Mouse (Mus musculus): ENCODE results near the gene Grip1. TPM values are rescaled to one million over a fixed set of nuclear protein-coding genes. Genes with fewer than 3 reads are reported as not detected.
A peak's percentile ranks its signal among the peaks of the same experiment; 100 is the strongest.

Gene Grip1
- polyA plus RNA-seq, 1 experiment from 2014 or later: 16.2 TPM

GRCm38 (mm10) chr10:119742722-119743121, 289.1 kb downstream of the Grip1 start:
- no peak overlapping the region for H3K4me3 ChIP-seq (ENCODE audit: low read depth, low read length)
- ATAC-seq (ENCODE audit: insufficient read depth, low FRiP score, low TSS enrichment) (no peak), DNase-seq (ENCODE audit: low spot score) (no peak)
- 88% methylated on average over 8 of the region's 8 CpGs for WGBS
- no peak overlapping the region for H3K9ac ChIP-seq (ENCODE audit: low read length)
- H3K36me3 ChIP-seq (ENCODE audit: control insufficient read depth, insufficient read depth, low read length): no peaks in the 10 kb centered on the region
- H3K27ac ChIP-seq (ENCODE audit: low read depth, low read length): no peak overlapping the region
- H3K9me3 ChIP-seq (ENCODE audit: control insufficient read depth, low read length): no peaks in the 10 kb centered on the region
- H3K27me3 ChIP-seq (ENCODE audit: control insufficient read depth, insufficient read depth, low read length): no peaks in the 10 kb centered on the region
- peaks cover 4% of the 10 kb centered on the region for H3K4me1 ChIP-seq (ENCODE audit: control insufficient read depth, insufficient read depth, low read length)
- H3K4me2 ChIP-seq (ENCODE audit: low read depth): no peak overlapping the region

GRCm38 (mm10) chr10:119752361-119752798, 298.8 kb downstream of the Grip1 start:
- H3K4me1 ChIP-seq (ENCODE audit: control insufficient read depth, insufficient read depth, low read length): peaks cover 4% of the 10 kb centered on the region; the same call in 1 of the 2 replicates
- H3K36me3 ChIP-seq (ENCODE audit: control insufficient read depth, insufficient read depth, low read length): no peaks in the 10 kb centered on the region
- 85% methylated on average over 6 of the region's 6 CpGs for WGBS

GRCm38 (mm10) chr10:119756271-119756670, 302.6 kb downstream of the Grip1 start:
- Histone ChIP-seq H3K27me3 (ENCODE audit: control insufficient read depth, insufficient read depth, low read length) (no peaks in the 10 kb centered on the region), H3K36me3 (ENCODE audit: control insufficient read depth, insufficient read depth, low read length) (no peaks in the 10 kb centered on the region), H3K4me3 (ENCODE audit: low read depth, low read length) (no peak overlapping the region), H3K9me3 (ENCODE audit: control insufficient read depth, low read length) (no peaks in the 10 kb centered on the region), H3K9ac (ENCODE audit: low read length) (no peak overlapping the region), H3K4me1 (ENCODE audit: control insufficient read depth, insufficient read depth, low read length) (peaks cover 4% of the 10 kb centered on the region; the same call in 1 of the 2 replicates), H3K27ac (ENCODE audit: low read depth, low read length) (no peak overlapping the region), H3K4me2 (ENCODE audit: low read depth) (no peak overlapping the region)
- DNase-seq (ENCODE audit: low spot score) (no peak), ATAC-seq (ENCODE audit: insufficient read depth, low FRiP score, low TSS enrichment) (no peak)
- 90% methylated on average over 7 of the region's 7 CpGs for WGBS

More at GRCm38 (mm10) chr10:119752361-119752798, 298.8 kb downstream of the Grip1 start:
- Histone ChIP-seq H3K27me3 (ENCODE audit: control insufficient read depth, insufficient read depth, low read length) (no peaks in the 10 kb centered on the region), H3K4me2 (ENCODE audit: low read depth) (no peak overlapping the region), H3K9ac (ENCODE audit: low read length) (no peak overlapping the region), H3K9me3 (ENCODE audit: control insufficient read depth, low read length) (no peaks in the 10 kb centered on the region), H3K4me3 (ENCODE audit: low read depth, low read length) (no peak overlapping the region), H3K27ac (ENCODE audit: low read depth, low read length) (no peak overlapping the region)
- DNase-seq (ENCODE audit: low spot score): no peak
- no peak for ATAC-seq (ENCODE audit: insufficient read depth, low FRiP score, low TSS enrichment)

GRCm38 (mm10) chr10:119757219-119757618, 303.6 kb downstream of the Grip1 start:
- Histone ChIP-seq H3K4me1 (ENCODE audit: control insufficient read depth, insufficient read depth, low read length) (peaks cover 6% of the 10 kb centered on the region; the same call in 1 of the 2 replicates), H3K4me3 (ENCODE audit: low read depth, low read length) (no peak overlapping the region), H3K36me3 (ENCODE audit: control insufficient read depth, insufficient read depth, low read length) (no peaks in the 10 kb centered on the region), H3K4me2 (ENCODE audit: low read depth) (no peak overlapping the region), H3K9me3 (ENCODE audit: control insufficient read depth, low read length) (no peaks in the 10 kb centered on the region), H3K9ac (ENCODE audit: low read length) (no peak overlapping the region), H3K27me3 (ENCODE audit: control insufficient read depth, insufficient read depth, low read length) (no peaks in the 10 kb centered on the region), H3K27ac (ENCODE audit: low read depth, low read length) (no peak overlapping the region)
- DNase-seq (ENCODE audit: low spot score) (no peak), ATAC-seq (ENCODE audit: insufficient read depth, low FRiP score, low TSS enrichment) (no peak)
- WGBS: 78% methylated on average over 6 of the region's 6 CpGs

- no peaks in the 10 kb centered on the region for H3K9me3 ChIP-seq (ENCODE audit: control insufficient read depth, low read length)
- H3K9ac ChIP-seq (ENCODE audit: low read length): no peak overlapping the region
- 62% methylated on average over 33 of the region's 33 CpGs for WGBS
- peaks cover 2% of the 10 kb centered on the region; the same call in 1 of the 2 replicates for H3K4me1 ChIP-seq (ENCODE audit: control insufficient read depth, insufficient read depth, low read length)
- no peaks in the 10 kb centered on the region for H3K27me3 ChIP-seq (ENCODE audit: control insufficient read depth, insufficient read depth, low read length)
- H3K4me2 ChIP-seq (ENCODE audit: low read depth): no peak overlapping the region
- H3K4me3 ChIP-seq (ENCODE audit: low read depth, low read length): no peak overlapping the region
- no peak overlapping the region for H3K27ac ChIP-seq (ENCODE audit: low read depth, low read length)
- ATAC-seq (ENCODE audit: insufficient read depth, low FRiP score, low TSS enrichment) (0 out of 2 replicates have a peak, but pooled peaks have one; percentile 9), DNase-seq (ENCODE audit: low spot score) (no peak)
- H3K36me3 ChIP-seq (ENCODE audit: control insufficient read depth, insufficient read depth, low read length): no peaks in the 10 kb centered on the region
Measured at GRCm38 (mm10) chr10:119761451-119762367, 308.1 kb downstream of the Grip1 start.

GRCm38 (mm10) chr10:119778871-119779270, 325.2 kb downstream of the Grip1 start:
- no peak overlapping the region for H3K9ac ChIP-seq (ENCODE audit: low read length)
- H3K4me3 ChIP-seq (ENCODE audit: low read depth, low read length): no peak overlapping the region
- no peaks in the 10 kb centered on the region for H3K9me3 ChIP-seq (ENCODE audit: control insufficient read depth, low read length)
- H3K36me3 ChIP-seq (ENCODE audit: control insufficient read depth, insufficient read depth, low read length): no peaks in the 10 kb centered on the region
- H3K4me2 ChIP-seq (ENCODE audit: low read depth): no peak overlapping the region
- no peak overlapping the region for H3K27ac ChIP-seq (ENCODE audit: low read depth, low read length)
- H3K27me3 ChIP-seq (ENCODE audit: control insufficient read depth, insufficient read depth, low read length): no peaks in the 10 kb centered on the region
- H3K4me1 ChIP-seq (ENCODE audit: control insufficient read depth, insufficient read depth, low read length): no peaks in the 10 kb centered on the region
- DNase-seq (ENCODE audit: low spot score) (no peak), ATAC-seq (ENCODE audit: insufficient read depth, low FRiP score, low TSS enrichment) (no peak)
- WGBS: 57% methylated on average over 5 of the region's 5 CpGs

- 96% methylated on average over 1 of the region's 1 CpGs for WGBS
Measured at GRCm38 (mm10) chr10:119779657-119780056, 326.0 kb downstream of the Grip1 start.

GRCm38 (mm10) chr10:119790507-119790906, 336.9 kb downstream of the Grip1 start:
- 0 out of 2 replicates have a peak, but pooled peaks cover 2% of the 10 kb centered on the region for H3K4me1 ChIP-seq (ENCODE audit: control insufficient read depth, insufficient read depth, low read length)
- H3K27me3 ChIP-seq (ENCODE audit: control insufficient read depth, insufficient read depth, low read length): no peaks in the 10 kb centered on the region
- H3K27ac ChIP-seq (ENCODE audit: low read depth, low read length): no peak overlapping the region
- ATAC-seq (ENCODE audit: insufficient read depth, low FRiP score, low TSS enrichment): no peak
- H3K4me3 ChIP-seq (ENCODE audit: low read depth, low read length): no peak overlapping the region
- no peak overlapping the region for H3K9ac ChIP-seq (ENCODE audit: low read length)
- H3K36me3 ChIP-seq (ENCODE audit: control insufficient read depth, insufficient read depth, low read length): no peaks in the 10 kb centered on the region
- 77% methylated on average over 1 of the region's 1 CpGs for WGBS
- no peak overlapping the region for H3K4me2 ChIP-seq (ENCODE audit: low read depth)
- H3K9me3 ChIP-seq (ENCODE audit: control insufficient read depth, low read length): no peaks in the 10 kb centered on the region
- DNase-seq (ENCODE audit: low spot score): no peak

More at GRCm38 (mm10) chr10:119779657-119780056, 326.0 kb downstream of the Grip1 start:
- ATAC-seq (ENCODE audit: insufficient read depth, low FRiP score, low TSS enrichment): no peak
- no peaks in the 10 kb centered on the region for H3K27me3 ChIP-seq (ENCODE audit: control insufficient read depth, insufficient read depth, low read length)
- no peak overlapping the region for H3K4me3 ChIP-seq (ENCODE audit: low read depth, low read length)
- H3K9ac ChIP-seq (ENCODE audit: low read length): no peak overlapping the region
- no peaks in the 10 kb centered on the region for H3K9me3 ChIP-seq (ENCODE audit: control insufficient read depth, low read length)
- H3K27ac ChIP-seq (ENCODE audit: low read depth, low read length): no peak overlapping the region
- H3K4me2 ChIP-seq (ENCODE audit: low read depth): no peak overlapping the region
- H3K36me3 ChIP-seq (ENCODE audit: control insufficient read depth, insufficient read depth, low read length): no peaks in the 10 kb centered on the region
- no peak for DNase-seq (ENCODE audit: low spot score)
- no peaks in the 10 kb centered on the region for H3K4me1 ChIP-seq (ENCODE audit: control insufficient read depth, insufficient read depth, low read length)

Measured in neural tube, embryonic 11.5 days (tissue).